Mouse (Mus musculus) kidney, embryonic 14.5 days (tissue): ENCODE measurements at regions not wholly inside any gene's neighbourhood (a gene's known extent, or its start where the extent isn't known, plus 50 kb on each side); places are given as distances from the start of the nearest gene placed in this dataset. TPM values are rescaled to one million over a fixed set of nuclear protein-coding genes. Genes with fewer than 3 reads are reported as not detected.

ENCODE experiments used
- microRNA-seq: library from miRNA; unstranded; fragments of <30 nt; microRNA quantifications from one replicate; pipeline ENCODE4, GENCODE M21; 2016

Small RNA genes lying in the stretch of these regions (microRNA-seq; reads per million reads assigned to microRNA genes)
- gene Mir6343 = not detected
